Mouse (Mus musculus): ENCODE data around the gene Kat7. TPM values are rescaled to one million over a fixed set of nuclear protein-coding genes. Genes with fewer than 3 reads are reported as not detected.

Gene Kat7
- polyA plus RNA-seq, 1 experiment from 2014 or later, result 19.4 TPM

DNA sequence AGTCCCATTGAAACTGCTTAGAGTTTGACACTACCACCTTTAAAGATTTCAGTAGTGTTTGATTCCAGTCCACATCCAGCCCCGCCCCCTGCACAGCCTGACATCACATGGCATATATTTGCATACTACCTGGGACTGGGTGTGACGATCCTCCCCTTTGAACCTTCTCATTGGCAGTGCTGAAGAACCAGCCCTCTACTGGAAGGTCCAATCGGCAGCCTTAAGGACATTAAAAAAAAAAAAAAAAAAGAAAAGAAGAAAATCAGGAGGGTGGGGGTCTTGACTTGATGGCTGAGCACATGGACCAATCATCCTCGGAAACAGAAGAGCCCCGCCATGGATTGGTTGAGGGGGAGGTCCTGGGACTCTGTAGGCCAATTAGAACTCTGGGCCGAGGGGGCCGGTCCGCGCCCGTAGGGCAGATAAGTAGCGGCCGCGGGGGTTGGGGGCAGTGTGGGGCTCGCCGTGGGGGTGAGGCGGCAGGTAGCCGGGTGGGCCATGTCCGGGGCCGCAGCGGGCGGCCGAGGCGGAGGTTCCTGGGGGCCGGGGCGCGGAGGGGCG is 26.6 kb upstream of the Kat7 start, which contains the start of gene Fam117a:
Gene Fam117a, plus strand, starts transcription at position 451 of the 561 bp plus-strand sequence.
- 2% methylated on average over 11 of the region's 27 CpGs for WGBS (ENCODE audit: insufficient replicate concordance)
- H3K4me3 ChIP-seq (ENCODE audit: low read depth, low read length), result peak within 1 kb of the TSS; percentile 89
- TF ChIP-seq EP300 (IDR thresholded peaks at IDR 0.05; ENCODE audit: low read depth) (0 out of 2 replicates have a peak, but pooled peaks have one; percentile 6), CTCF (IDR thresholded peaks at IDR 0.05; ENCODE audit: low read depth) (peak; percentile 11; the same call in 1 of the 2 replicates)
- peak within 1 kb of the TSS; percentile 84 for H3K9ac ChIP-seq (replicated peaks)
- peak within 1 kb of the TSS; percentile 74 for H3K4me2 ChIP-seq (ENCODE audit: low read depth, low read length)
- H3K4me1 ChIP-seq (ENCODE audit: insufficient read depth), result peaks cover 50% of the 10 kb centered on the region
- peak within 1 kb of the TSS; percentile 97 for H3K27ac ChIP-seq (ENCODE audit: low read depth)
- ATAC-seq, result peak; percentile 85
- H3K36me3 ChIP-seq (replicated peaks; ENCODE audit: insufficient read depth, low read length), result peaks cover 7% of the 10 kb centered on the region; the same call in 1 of the 2 replicates
- DNase-seq, result peak; percentile 89
- H3K9me3 ChIP-seq (ENCODE audit: low read length), result no peaks in the 10 kb centered on the region
- no peaks in the 10 kb centered on the region for H3K27me3 ChIP-seq (ENCODE audit: insufficient read depth, low read length)

- peak overlapping the region; percentile 56 for H3K4me2 ChIP-seq (ENCODE audit: low read depth, low read length)
- no peak for DNase-seq
- H3K4me1 ChIP-seq (ENCODE audit: insufficient read depth), result peaks cover 46% of the 10 kb centered on the region
- no peak overlapping the region for H3K9ac ChIP-seq (replicated peaks)
- ATAC-seq, result no peak
- TF ChIP-seq CTCF (IDR thresholded peaks at IDR 0.05; ENCODE audit: low read depth), result no peak; the same call in 1 of the 2 replicates
- TF ChIP-seq EP300 (IDR thresholded peaks at IDR 0.05; ENCODE audit: low read depth), result no peak
- 43% methylated on average over 5 of the region's 5 CpGs for WGBS (ENCODE audit: insufficient replicate concordance)
- H3K27ac ChIP-seq (ENCODE audit: low read depth), result peak overlapping the region; percentile 88
- no peaks in the 10 kb centered on the region for H3K27me3 ChIP-seq (ENCODE audit: insufficient read depth, low read length)
- H3K36me3 ChIP-seq (replicated peaks; ENCODE audit: insufficient read depth, low read length), result no peaks in the 10 kb centered on the region; the same call in 1 of the 2 replicates
- no peak overlapping the region for H3K4me3 ChIP-seq (ENCODE audit: low read depth, low read length)
- H3K9me3 ChIP-seq (ENCODE audit: low read length), result no peaks in the 10 kb centered on the region
Measured at GRCm38 (mm10) chr11:95334448-95335060, 24.5 kb upstream of the Kat7 start.

- Histone ChIP-seq H3K9me3 (ENCODE audit: low read length) (no peaks in the 10 kb centered on the region), H3K27ac (ENCODE audit: low read depth) (peak overlapping the region; percentile 88), H3K4me1 (ENCODE audit: insufficient read depth) (peaks cover 46% of the 10 kb centered on the region), H3K27me3 (ENCODE audit: insufficient read depth, low read length) (no peaks in the 10 kb centered on the region), H3K9ac (replicated peaks) (peak overlapping the region; percentile 31; the same call in 1 of the 2 replicates), H3K4me2 (ENCODE audit: low read depth, low read length) (peak overlapping the region; percentile 56), H3K4me3 (ENCODE audit: low read depth, low read length) (no peak overlapping the region), H3K36me3 (replicated peaks; ENCODE audit: insufficient read depth, low read length) (no peaks in the 10 kb centered on the region; the same call in 1 of the 2 replicates)
- 50% methylated on average over 9 of the region's 9 CpGs for WGBS (ENCODE audit: insufficient replicate concordance)
- ATAC-seq (peak; percentile 62), DNase-seq (peak; percentile 58)
- TF ChIP-seq CTCF (IDR thresholded peaks at IDR 0.05; ENCODE audit: low read depth) (no peak), EP300 (IDR thresholded peaks at IDR 0.05; ENCODE audit: low read depth) (peak; percentile 99)
Measured at GRCm38 (mm10) chr11:95333805-95334204, 23.8 kb upstream of the Kat7 start.

GRCm38 (mm10) chr11:95333209-95333608 is 23.2 kb upstream of the Kat7 start:
- H3K9me3 ChIP-seq (ENCODE audit: low read length), result no peaks in the 10 kb centered on the region
- no peaks in the 10 kb centered on the region; the same call in 1 of the 2 replicates for H3K36me3 ChIP-seq (replicated peaks; ENCODE audit: insufficient read depth, low read length)
- no peak for TF ChIP-seq EP300 (IDR thresholded peaks at IDR 0.05; ENCODE audit: low read depth)
- TF ChIP-seq CTCF (IDR thresholded peaks at IDR 0.05; ENCODE audit: low read depth), result no peak
- H3K4me1 ChIP-seq (ENCODE audit: insufficient read depth), result peaks cover 40% of the 10 kb centered on the region
- ATAC-seq (no peak), DNase-seq (no peak)
- no peak overlapping the region for H3K4me3 ChIP-seq (ENCODE audit: low read depth, low read length)
- WGBS (ENCODE audit: insufficient replicate concordance), result 29% methylated on average over 4 of the region's 4 CpGs
- H3K9ac ChIP-seq (replicated peaks), result peak overlapping the region; percentile 31; the same call in 1 of the 2 replicates
- H3K4me2 ChIP-seq (ENCODE audit: low read depth, low read length), result peak overlapping the region; percentile 56
- H3K27me3 ChIP-seq (ENCODE audit: insufficient read depth, low read length), result no peaks in the 10 kb centered on the region
- peak overlapping the region; percentile 88 for H3K27ac ChIP-seq (ENCODE audit: low read depth)

DNA sequence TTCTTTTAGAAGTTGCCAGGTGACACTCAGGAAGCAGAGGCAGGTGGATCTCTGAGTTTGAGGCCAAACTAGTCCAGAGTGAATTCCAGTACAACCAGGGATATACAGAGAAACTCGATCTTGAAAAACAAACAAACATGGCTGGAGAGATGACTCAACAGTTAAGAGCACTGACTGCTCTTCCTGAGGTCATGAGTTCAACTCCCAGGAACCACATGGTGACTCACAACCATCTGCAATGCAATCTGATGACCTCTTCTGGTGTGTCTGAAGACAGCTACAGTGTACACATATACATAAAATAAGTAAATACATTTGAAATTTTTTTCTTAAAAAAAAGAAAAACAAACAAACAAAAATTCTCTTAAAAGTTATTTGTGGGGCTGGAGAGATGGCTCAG is 20.6 kb upstream of the Kat7 start:
- H3K27me3 ChIP-seq (ENCODE audit: insufficient read depth, low read length), result no peaks in the 10 kb centered on the region
- no peak overlapping the region for H3K27ac ChIP-seq (ENCODE audit: low read depth)
- H3K9ac ChIP-seq (replicated peaks), result no peak overlapping the region
- H3K36me3 ChIP-seq (replicated peaks; ENCODE audit: insufficient read depth, low read length), result no peaks in the 10 kb centered on the region
- H3K4me1 ChIP-seq (ENCODE audit: insufficient read depth), result peaks cover 30% of the 10 kb centered on the region
- WGBS (ENCODE audit: insufficient replicate concordance), result 23% methylated on average over 1 of the region's 1 CpGs
- ATAC-seq (no peak), DNase-seq (no peak)
- no peak for TF ChIP-seq CTCF (IDR thresholded peaks at IDR 0.05; ENCODE audit: low read depth)
- TF ChIP-seq EP300 (IDR thresholded peaks at IDR 0.05; ENCODE audit: low read depth), result no peak
- H3K4me3 ChIP-seq (ENCODE audit: low read depth, low read length), result no peak overlapping the region
- H3K9me3 ChIP-seq (ENCODE audit: low read length), result no peaks in the 10 kb centered on the region
- no peak overlapping the region for H3K4me2 ChIP-seq (ENCODE audit: low read depth, low read length)

DNA sequence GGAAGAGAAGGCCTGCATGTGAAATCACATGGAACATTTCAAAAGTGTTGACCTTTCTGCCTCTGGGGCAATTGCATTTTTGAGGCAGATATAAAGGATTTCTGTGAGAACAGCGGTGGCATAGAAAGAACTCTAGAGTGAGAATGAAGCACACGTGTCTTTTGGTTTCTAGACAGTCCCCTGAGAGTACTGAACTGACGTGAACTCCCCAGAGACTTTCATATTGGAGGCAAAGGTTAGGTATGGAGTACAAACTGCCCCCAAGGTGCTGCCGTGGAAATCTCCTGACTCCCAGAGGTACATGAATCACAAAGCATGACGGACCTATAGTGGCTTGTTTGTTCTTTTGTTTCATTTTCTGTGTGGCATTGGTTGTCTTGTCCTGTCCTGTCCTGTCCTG is 18.6 kb upstream of the Kat7 start:
- ATAC-seq (no peak), DNase-seq (no peak)
- Histone ChIP-seq H3K4me1 (ENCODE audit: insufficient read depth) (peaks cover 15% of the 10 kb centered on the region), H3K4me3 (ENCODE audit: low read depth, low read length) (no peak overlapping the region), H3K36me3 (replicated peaks; ENCODE audit: insufficient read depth, low read length) (no peaks in the 10 kb centered on the region), H3K27me3 (ENCODE audit: insufficient read depth, low read length) (no peaks in the 10 kb centered on the region), H3K4me2 (ENCODE audit: low read depth, low read length) (no peak overlapping the region), H3K27ac (ENCODE audit: low read depth) (no peak overlapping the region), H3K9ac (replicated peaks) (no peak overlapping the region), H3K9me3 (ENCODE audit: low read length) (no peaks in the 10 kb centered on the region)
- WGBS (ENCODE audit: insufficient replicate concordance), result 80% methylated on average over 5 of the region's 5 CpGs
- TF ChIP-seq CTCF (IDR thresholded peaks at IDR 0.05; ENCODE audit: low read depth), result no peak
- TF ChIP-seq EP300 (IDR thresholded peaks at IDR 0.05; ENCODE audit: low read depth), result no peak

Data from liver, postnatal 0 days (tissue).